Mouse (Mus musculus): ENCODE data around the gene Phospho1.

- TF ChIP-seq CTCF (IDR thresholded peaks at IDR 0.05; ENCODE audit: low read depth) (peak; percentile 93), EP300 (IDR thresholded peaks at IDR 0.05; ENCODE audit: low read depth) (no peak)
Observed at GRCm38 (mm10) chr11:95853684-95854083, 29.4 kb downstream of the Phospho1 start.

Data from liver, embryonic 14.5 days (tissue).